Comparison of ENCODE assay signal across 7 mouse cellular contexts in the genomic region with DNA sequence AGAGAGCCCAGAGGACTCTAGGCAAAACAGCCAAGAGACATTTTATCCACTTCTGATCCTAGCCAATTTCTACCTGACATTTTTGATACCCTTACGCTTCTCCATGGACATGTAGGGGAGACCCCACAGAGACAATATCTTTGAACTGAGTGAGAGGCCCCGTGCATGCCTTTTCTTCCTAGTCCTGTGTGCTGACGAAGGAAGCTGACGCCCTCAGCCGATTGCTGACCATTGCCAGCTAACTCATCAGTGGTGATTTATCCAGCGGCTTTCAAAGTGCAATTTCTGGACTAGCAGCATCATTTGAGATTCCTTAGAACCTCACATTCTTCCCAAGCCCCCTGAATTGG.
DNase-seq lines count a peak whose midpoint lies in the region; ATAC-seq lines count a peak whose summit lies in the region.

No protein-coding gene starts in this region.

- H3K9me3 ChIP-seq in limb, embryonic 11.5 days (ENCODE audit: control insufficient read depth, low read length), result no peaks in the 10 kb centered on the region
- no peaks in the 10 kb centered on the region for H3K9me3 ChIP-seq in limb, embryonic 10.5 days (replicated peaks)
- no peaks in the 10 kb centered on the region for H3K9me3 ChIP-seq in embryonic facial prominence, embryonic 12.5 days

- WGBS in limb, embryonic 11.5 days, result 68% methylated on average over 6 of the region's 6 CpGs
- WGBS in limb, embryonic 10.5 days, result 71% methylated on average over 6 of the region's 6 CpGs
- 59% methylated on average over 6 of the region's 6 CpGs for WGBS in embryonic facial prominence, embryonic 12.5 days

- H3K4me1 ChIP-seq in limb, embryonic 11.5 days (ENCODE audit: control insufficient read depth, insufficient read depth, low read length), result no peaks in the 10 kb centered on the region
- H3K4me1 ChIP-seq in limb, embryonic 10.5 days, result peaks cover 7% of the 10 kb centered on the region
- H3K4me1 ChIP-seq in embryonic facial prominence, embryonic 12.5 days, result peaks cover 7% of the 10 kb centered on the region; the same call in 1 of the 2 replicates

- peak; percentile 27 for DNase-seq in limb, embryonic 11.5 days (ENCODE audit: low spot score)
- DNase-seq in limb, embryonic 10.5 days (ENCODE audit: low spot score), result no peak
- peak; percentile 6 to 36 for DNase-seq in heart, postnatal 10 days
- no peak for DNase-seq in c-Kit-positive CD71-positive TER-119-positive erythroid progenitor cells, embryonic 14.5 days (ENCODE audit: low spot score)
- DNase-seq in gastrocnemius, postnatal 36 days, result no peak

- no peak overlapping the region for H3K27ac ChIP-seq in limb, embryonic 11.5 days (replicated peaks; ENCODE audit: low read depth, low read length)
- no peak overlapping the region for H3K27ac ChIP-seq in limb, embryonic 10.5 days
- no peak overlapping the region for H3K27ac ChIP-seq in embryonic facial prominence, embryonic 12.5 days

- no peaks in the 10 kb centered on the region for H3K27me3 ChIP-seq in limb, embryonic 11.5 days (ENCODE audit: control insufficient read depth, insufficient read depth, low read length)
- no peaks in the 10 kb centered on the region for H3K27me3 ChIP-seq in limb, embryonic 10.5 days (ENCODE audit: low read depth, poor library complexity, severe bottlenecking)
- no peaks in the 10 kb centered on the region for H3K27me3 ChIP-seq in embryonic facial prominence, embryonic 12.5 days

- H3K4me3 ChIP-seq in limb, embryonic 11.5 days (ENCODE audit: low read depth, low read length), result no peak overlapping the region
- H3K4me3 ChIP-seq in limb, embryonic 10.5 days, result no peak overlapping the region
- H3K4me3 ChIP-seq in embryonic facial prominence, embryonic 12.5 days, result no peak overlapping the region

- intact Hi-C loops in heart, postnatal 10 days (cut with DNase I), result loop anchor here (1.0 to 5.0 kb wide), 5 partner anchors 504 to 1450 kb away; no protein-coding TSS in a partner anchor
- intact Hi-C loops in gastrocnemius, postnatal 36 days (cut with DNase I), result loop anchor here (1.0 to 5.0 kb wide), 3 partner anchors 819 to 1214 kb away; partner anchors contain the start of gene Ube2e3

- no peak overlapping the region; the same call in 1 of the 2 replicates for H3K4me2 ChIP-seq in limb, embryonic 11.5 days (ENCODE audit: low read depth, severe bottlenecking)
- H3K4me2 ChIP-seq in embryonic facial prominence, embryonic 12.5 days (replicated peaks), result peak overlapping the region; percentile 40

- ATAC-seq in limb, embryonic 11.5 days (ENCODE audit: insufficient number of reproducible peaks, low FRiP score, low TSS enrichment, low read depth), result no peak
- ATAC-seq in embryonic facial prominence, embryonic 12.5 days (ENCODE audit: insufficient number of reproducible peaks, insufficient read depth, low FRiP score, low TSS enrichment), result no peak
- ATAC-seq in megakaryocyte-erythroid progenitor cell, adult 5-6 weeks (replicated peaks; ENCODE audit: low FRiP score, low TSS enrichment, poor library complexity, severe bottlenecking), result peak; percentile 31; the same call in 1 of the 2 replicates

- no peak overlapping the region for H3K9ac ChIP-seq in limb, embryonic 11.5 days (ENCODE audit: low read length)
- no peak overlapping the region for H3K9ac ChIP-seq in embryonic facial prominence, embryonic 12.5 days

- no peaks in the 10 kb centered on the region for H3K36me3 ChIP-seq in limb, embryonic 11.5 days (ENCODE audit: control insufficient read depth, insufficient read depth, low read length)
- no peaks in the 10 kb centered on the region for H3K36me3 ChIP-seq in limb, embryonic 10.5 days
- no peaks in the 10 kb centered on the region for H3K36me3 ChIP-seq in embryonic facial prominence, embryonic 12.5 days

Comparison
In these comparisons a context has a peak if more than half of its experiments do, and no peak if none do; other contexts are left out.
1. DNase-seq: peak in limb, embryonic 11.5 days (single experiment) and heart, postnatal 10 days (2 of 2); none in limb, embryonic 10.5 days (single experiment), c-Kit-positive CD71-positive TER-119-positive erythroid progenitor cells, embryonic 14.5 days (single experiment) and gastrocnemius, postnatal 36 days (0 of 2).